Mouse (Mus musculus) intestine, embryonic 14.5 days (tissue): ENCODE results near the gene Parg. TPM values are rescaled to one million over a fixed set of nuclear protein-coding genes. Genes with fewer than 3 reads are reported as not detected.

Experiments used
- ATAC-seq: fragments of 200-750 bp; cut with Nextera tagmentation; replicated peaks from 2 replicates; pipeline ENCODE4 v1.8.0; 2017; ENCODE audit warnings: low read depth, moderate number of reproducible peaks, moderate TSS enrichment, moderate library complexity; ENCODE audit not compliant: low FRiP score, low TSS enrichment
- DNase-seq: peaks from one replicate; pipeline ENCODE4 v3.0.0-alpha.2; 2018; ENCODE audit warnings: low spot score
- H3K27ac ChIP-seq: fragments of 300-500 bp; sonication (generic); 2 replicates; pipeline ENCODE4 v1.5.1; 2014; ENCODE audit warnings: low read depth, mild to moderate bottlenecking, control low read depth
- H3K27me3 ChIP-seq: fragments of 300-500 bp; sonication (generic); replicated peaks from 2 replicates; pipeline ENCODE4 v1.6.1; 2014; ENCODE audit warnings: low read length, control low read depth; ENCODE audit not compliant: control insufficient read depth, insufficient read depth
- H3K36me3 ChIP-seq: fragments of 300-500 bp; sonication (generic); 2 replicates; pipeline ENCODE4 v1.6.1; 2014; ENCODE audit warnings: low read length, control low read depth; ENCODE audit not compliant: control insufficient read depth, insufficient read depth
- H3K4me1 ChIP-seq: fragments of 300-500 bp; sonication (generic); replicated peaks from 2 replicates; pipeline ENCODE4 v1.6.1; 2014; ENCODE audit warnings: low read length, control low read depth, mixed read lengths; ENCODE audit not compliant: control insufficient read depth, insufficient read depth
- H3K4me2 ChIP-seq: fragments of 300-500 bp; sonication (generic); 2 replicates; pipeline ENCODE4 v1.6.1; 2014; ENCODE audit warnings: low read length
- H3K4me3 ChIP-seq: fragments of 300-500 bp; sonication (generic); 2 replicates; pipeline ENCODE4 v1.5.1; 2014; ENCODE audit warnings: low read depth, low read length, control low read depth, mixed read lengths
- H3K9ac ChIP-seq: fragments of 300-500 bp; sonication (generic); 2 replicates; pipeline ENCODE4 v1.6.1; 2014; ENCODE audit warnings: mild to moderate bottlenecking, low read length
- H3K9me3 ChIP-seq: fragments of 300-500 bp; sonication (generic); 2 replicates; pipeline ENCODE4 v1.6.1; 2016; ENCODE audit warnings: low read length, control low read depth; ENCODE audit not compliant: control insufficient read depth
- WGBS: fragments of 180-500 bp; shearing (Covaris S2); extraction: QIAGEN DNeasy Blood & Tissue Kit; methylation state at CpG from one replicate; pipeline ENCODE4 v1.1.7; 2014; 5-methylcytosine and 5-hydroxymethylcytosine counted together
- polyA plus RNA-seq: library from polyadenylated mRNA; unstranded; fragments of >200 nt; fragmentation: Nextera tagmentation; extraction: Ambion mirVana; gene quantifications from 2 replicates; pipeline ENCODE4 v1.2.1, GENCODE M21; 2014

Parg gene
- polyA plus RNA-seq, 1 experiment from 2014 or later: 43.8 TPM

- Histone ChIP-seq H3K4me2 (no peak overlapping the region), H3K9me3 (no peaks in the 10 kb centered on the region), H3K9ac (no peak overlapping the region), H3K4me1 (no peaks in the 10 kb centered on the region), H3K27me3 (no peaks in the 10 kb centered on the region), H3K27ac (no peak overlapping the region), H3K4me3 (no peak overlapping the region), H3K36me3 (peaks cover 49% of the 10 kb centered on the region)
- WGBS: 77% methylated on average over 2 of the region's 2 CpGs
- ATAC-seq (no peak), DNase-seq (no peak)
Observed at GRCm38 (mm10) chr14:32261741-32262140, 60.0 kb downstream of the Parg start.

- ATAC-seq (no peak), DNase-seq (no peak)
- Histone ChIP-seq H3K27me3 (no peaks in the 10 kb centered on the region), H3K4me1 (no peaks in the 10 kb centered on the region), H3K27ac (no peak overlapping the region), H3K9ac (no peak overlapping the region), H3K36me3 (peaks cover 23% of the 10 kb centered on the region), H3K9me3 (no peaks in the 10 kb centered on the region), H3K4me2 (no peak overlapping the region), H3K4me3 (no peak overlapping the region)
- WGBS: 65% methylated on average over 2 of the region's 2 CpGs
Observed at GRCm38 (mm10) chr14:32268999-32269398, 67.2 kb downstream of the Parg start.

- ATAC-seq (no peak), DNase-seq (no peak)
- Histone ChIP-seq H3K9ac (no peak overlapping the region), H3K9me3 (no peaks in the 10 kb centered on the region), H3K27ac (no peak overlapping the region), H3K4me3 (no peak overlapping the region), H3K4me2 (no peak overlapping the region), H3K27me3 (no peaks in the 10 kb centered on the region), H3K4me1 (no peaks in the 10 kb centered on the region), H3K36me3 (peaks cover 25% of the 10 kb centered on the region)
- WGBS: 88% methylated on average over 4 of the region's 4 CpGs
Observed at GRCm38 (mm10) chr14:32269589-32269988, 67.8 kb downstream of the Parg start.

GRCm38 (mm10) chr14:32301622-32302021 is 99.9 kb downstream of the Parg start:
- no peaks in the 10 kb centered on the region for H3K9me3 ChIP-seq
- H3K4me3 ChIP-seq: no peak overlapping the region
- H3K4me1 ChIP-seq: no peaks in the 10 kb centered on the region
- WGBS: 74% methylated on average over 12 of the region's 12 CpGs
- H3K27me3 ChIP-seq: no peaks in the 10 kb centered on the region
- H3K36me3 ChIP-seq: peaks cover 22% of the 10 kb centered on the region
- no peak overlapping the region for H3K9ac ChIP-seq
- DNase-seq (no peak), ATAC-seq (no peak)
- no peak overlapping the region for H3K4me2 ChIP-seq
- no peak overlapping the region for H3K27ac ChIP-seq

- no peak overlapping the region for H3K4me2 ChIP-seq
- 64% methylated on average over 7 of the region's 7 CpGs for WGBS
- no peaks in the 10 kb centered on the region for H3K4me1 ChIP-seq
- no peak overlapping the region for H3K4me3 ChIP-seq
- H3K27ac ChIP-seq: no peak overlapping the region
- H3K27me3 ChIP-seq: no peaks in the 10 kb centered on the region
- H3K9ac ChIP-seq: no peak overlapping the region
- H3K36me3 ChIP-seq: peaks cover 14% of the 10 kb centered on the region; the same call in 1 of the 2 replicates
- no peaks in the 10 kb centered on the region for H3K9me3 ChIP-seq
- no peak for ATAC-seq
- no peak for DNase-seq
Observed at GRCm38 (mm10) chr14:32302423-32302822, 100.7 kb downstream of the Parg start.

GRCm38 (mm10) chr14:32304921-32305320 is 103.2 kb downstream of the Parg start:
- Histone ChIP-seq H3K9me3 (no peaks in the 10 kb centered on the region), H3K36me3 (no peaks in the 10 kb centered on the region), H3K27me3 (no peaks in the 10 kb centered on the region), H3K4me3 (no peak overlapping the region), H3K4me2 (no peak overlapping the region), H3K4me1 (no peaks in the 10 kb centered on the region), H3K27ac (no peak overlapping the region), H3K9ac (no peak overlapping the region)
- ATAC-seq (no peak), DNase-seq (no peak)
- 78% methylated on average over 8 of the region's 8 CpGs for WGBS

- Histone ChIP-seq H3K9ac (no peak overlapping the region), H3K27me3 (no peaks in the 10 kb centered on the region), H3K9me3 (no peaks in the 10 kb centered on the region), H3K4me3 (no peak overlapping the region), H3K27ac (no peak overlapping the region), H3K4me2 (no peak overlapping the region), H3K4me1 (no peaks in the 10 kb centered on the region), H3K36me3 (no peaks in the 10 kb centered on the region)
- ATAC-seq (no peak; the same call in 1 of the 2 replicates), DNase-seq (peak; percentile 65)
- WGBS: 44% methylated on average over 8 of the region's 8 CpGs
Observed at GRCm38 (mm10) chr14:32309876-32310275, 108.1 kb downstream of the Parg start.

GRCm38 (mm10) chr14:32311381-32312035 is 109.8 kb downstream of the Parg start:
- H3K9ac ChIP-seq: no peak overlapping the region
- no peaks in the 10 kb centered on the region for H3K9me3 ChIP-seq
- WGBS: 98% methylated on average over 2 of the region's 2 CpGs
- ATAC-seq (no peak), DNase-seq (no peak)
- H3K4me2 ChIP-seq: no peak overlapping the region
- no peaks in the 10 kb centered on the region for H3K36me3 ChIP-seq
- H3K4me3 ChIP-seq: no peak overlapping the region
- H3K4me1 ChIP-seq: no peaks in the 10 kb centered on the region
- H3K27me3 ChIP-seq: no peaks in the 10 kb centered on the region
- H3K27ac ChIP-seq: no peak overlapping the region

- ATAC-seq (no peak), DNase-seq (no peak)
- H3K4me3 ChIP-seq: no peak overlapping the region
- no peak overlapping the region for H3K27ac ChIP-seq
- H3K9ac ChIP-seq: no peak overlapping the region
- no peaks in the 10 kb centered on the region for H3K4me1 ChIP-seq
- no peaks in the 10 kb centered on the region for H3K9me3 ChIP-seq
- no peaks in the 10 kb centered on the region for H3K27me3 ChIP-seq
- H3K4me2 ChIP-seq: no peak overlapping the region
- WGBS: 4% methylated on average over 4 of the region's 4 CpGs
- H3K36me3 ChIP-seq: no peaks in the 10 kb centered on the region
Observed at GRCm38 (mm10) chr14:32317822-32318221, 116.1 kb downstream of the Parg start.
